Mouse (Mus musculus) G1E (cell line): ENCODE results near the gene Htra2.

Experiments used
- CTCF ChIP-seq: IDR thresholded peaks from 2 replicates; pipeline ENCODE4 v1.5.1; 2012; ENCODE audit warnings: low read depth, low read length, inconsistent platforms, mixed read lengths
- POLR2AphosphoS5 ChIP-seq: IDR thresholded peaks from 2 replicates; pipeline ENCODE4 v1.6.1; 2012; ENCODE audit warnings: low read depth, low read length, inconsistent platforms; ENCODE audit not compliant: insufficient replicate concordance
- TAL1 ChIP-seq: conservative IDR thresholded peaks from 2 replicates; pipeline ENCODE4 v1.6.1; 2012; ENCODE audit warnings: low read depth, low read length, inconsistent platforms, mixed read lengths

DNA sequence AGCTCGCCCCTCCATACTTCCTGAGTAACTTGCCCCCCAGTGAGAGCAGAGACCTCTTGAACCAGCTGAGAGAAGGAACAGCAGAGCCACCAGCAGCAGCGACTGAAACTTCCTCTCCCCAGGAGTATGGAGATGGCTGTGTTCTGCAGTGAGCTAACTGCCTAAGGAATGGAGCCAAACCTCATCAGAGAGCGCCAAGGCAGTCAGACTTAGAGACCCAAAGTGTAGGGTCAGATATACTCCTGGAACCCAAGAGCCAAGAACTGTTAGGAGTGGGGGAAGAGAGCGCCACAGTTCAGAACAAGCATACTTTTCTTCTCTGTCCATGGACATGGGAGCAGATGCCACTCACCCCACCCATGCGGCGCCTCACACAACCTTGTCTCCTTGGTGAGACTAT, 11.4 kb upstream of the Htra2 start:
- no peak for TF ChIP-seq CTCF
- TF ChIP-seq TAL1, result no peak
- no peak for TF ChIP-seq POLR2AphosphoS5
